Comparison of ENCODE assay signal across 23 mouse cellular contexts in genomic region chr8:70602139-70602811, GRCm38 (mm10). TPM values are rescaled to one million over a fixed set of nuclear protein-coding genes. Genes with fewer than 3 reads are reported as not detected.
DNase-seq lines count a peak whose midpoint lies in the region; ATAC-seq and TF ChIP-seq lines count a peak whose summit lies in the region.
"Had no signal": no experiment of that assay in that cellular context is flagged by ENCODE, and none has a peak within 500 bp of the region (broad histone marks: within the 10 kb centered on the region; RNA-seq: fewer than 3 reads in every experiment).

No protein-coding gene starts in this region.

- peaks cover 62% of the 10 kb centered on the region for H3K36me3 ChIP-seq in liver, embryonic 12.5 days
- peaks cover 28% of the 10 kb centered on the region for H3K36me3 ChIP-seq in ES-E14 (ENCODE audit: control insufficient read depth, insufficient read depth, low read length, poor library complexity, severe bottlenecking)
- peaks cover 80% of the 10 kb centered on the region for H3K36me3 ChIP-seq in limb, embryonic 10.5 days
- peaks cover 9% of the 10 kb centered on the region; the same call in 1 of the 2 replicates for H3K36me3 ChIP-seq in intestine, postnatal 0 days (ENCODE audit: control insufficient read depth, insufficient read depth)
- no peaks in the 10 kb centered on the region for H3K36me3 ChIP-seq in intestine, embryonic 16.5 days (ENCODE audit: control insufficient read depth, insufficient read depth, low read length)

- H3K9ac ChIP-seq in liver, embryonic 12.5 days, result no peak overlapping the region
- H3K9ac ChIP-seq in ES-E14 (ENCODE audit: insufficient read depth, low read depth, low read length, poor library complexity, severe bottlenecking), result peak overlapping the region; percentile 28; the same call in 1 of the 2 replicates
- no peak overlapping the region for H3K9ac ChIP-seq in intestine, postnatal 0 days (ENCODE audit: low read depth, low read length)
- no peak overlapping the region for H3K9ac ChIP-seq in intestine, embryonic 16.5 days (ENCODE audit: low read depth, low read length)
- H3K9ac ChIP-seq: intestine, embryonic 15.5 days; limb, embryonic 15.5 days; lung, embryonic 15.5 days had no signal

- H3K4me2 ChIP-seq in liver, embryonic 12.5 days, result no peak overlapping the region
- H3K4me2 ChIP-seq in intestine, postnatal 0 days (replicated peaks; ENCODE audit: low read depth), result no peak overlapping the region
- no peak overlapping the region for H3K4me2 ChIP-seq in intestine, embryonic 16.5 days (ENCODE audit: low read depth, low read length)

- no peak for ATAC-seq in liver, embryonic 12.5 days
- ATAC-seq in intestine, postnatal 0 days, result no peak
- ATAC-seq in intestine, embryonic 16.5 days, result no peak
- ATAC-seq: intestine, embryonic 15.5 days had no signal

- H3K9me3 ChIP-seq in liver, embryonic 12.5 days (replicated peaks), result no peaks in the 10 kb centered on the region
- no peaks in the 10 kb centered on the region for H3K9me3 ChIP-seq in ES-E14 (ENCODE audit: control insufficient read depth, insufficient read depth, low read depth, low read length)
- H3K9me3 ChIP-seq in limb, embryonic 10.5 days (replicated peaks), result peaks cover 2% of the 10 kb centered on the region
- H3K9me3 ChIP-seq in intestine, postnatal 0 days (ENCODE audit: control insufficient read depth), result no peaks in the 10 kb centered on the region
- no peaks in the 10 kb centered on the region for H3K9me3 ChIP-seq in intestine, embryonic 16.5 days (ENCODE audit: control insufficient read depth, low read length)
- H3K9me3 ChIP-seq: embryonic facial prominence, embryonic 13.5 days; intestine, embryonic 15.5 days; limb, embryonic 15.5 days; lung, embryonic 15.5 days had no signal

- 80% methylated on average over 13 of the region's 13 CpGs for WGBS in liver, embryonic 12.5 days (ENCODE audit: insufficient replicate concordance)
- WGBS in limb, embryonic 10.5 days, result 95% methylated on average over 13 of the region's 13 CpGs
- WGBS in intestine, postnatal 0 days, result 91% methylated on average over 13 of the region's 13 CpGs
- WGBS in intestine, embryonic 16.5 days, result 92% methylated on average over 13 of the region's 13 CpGs

- H3K4me1 ChIP-seq in liver, embryonic 12.5 days, result peaks cover 86% of the 10 kb centered on the region
- peaks cover 0 to 43% of the 10 kb centered on the region in 2 experiments; a peak in 2 of 4 replicates for H3K4me1 ChIP-seq in ES-E14 (ENCODE audit: control insufficient read depth in 2 of 2, insufficient read depth in 2 of 2, low read length in 2 of 2, poor library complexity in 1 of 2)
- peaks cover 78% of the 10 kb centered on the region for H3K4me1 ChIP-seq in limb, embryonic 10.5 days
- no peaks in the 10 kb centered on the region; the same call in 1 of the 2 replicates for H3K4me1 ChIP-seq in intestine, postnatal 0 days (replicated peaks; ENCODE audit: control insufficient read depth, insufficient read depth, low read length)
- H3K4me1 ChIP-seq in intestine, embryonic 16.5 days (ENCODE audit: control insufficient read depth, insufficient read depth, low read length), result peaks cover 41% of the 10 kb centered on the region

- H3K27me3 ChIP-seq in liver, embryonic 12.5 days (replicated peaks), result no peaks in the 10 kb centered on the region
- H3K27me3 ChIP-seq in limb, embryonic 10.5 days (ENCODE audit: low read depth, poor library complexity, severe bottlenecking), result no peaks in the 10 kb centered on the region
- H3K27me3 ChIP-seq in intestine, postnatal 0 days (replicated peaks; ENCODE audit: control insufficient read depth, insufficient read depth, low read length), result no peaks in the 10 kb centered on the region
- no peaks in the 10 kb centered on the region for H3K27me3 ChIP-seq in intestine, embryonic 16.5 days (replicated peaks; ENCODE audit: control insufficient read depth, insufficient read depth, low read length)
- H3K27me3 ChIP-seq: embryonic facial prominence, embryonic 13.5 days; intestine, embryonic 15.5 days; limb, embryonic 15.5 days; lung, embryonic 15.5 days had no signal

- TF ChIP-seq CTCF in intestine, postnatal 0 days (IDR thresholded peaks at IDR 0.05; ENCODE audit: low read depth), result no peak

- H3K27ac ChIP-seq in liver, embryonic 12.5 days, result peak overlapping the region; percentile 39; the same call in 1 of the 2 replicates
- H3K27ac ChIP-seq in ES-E14 (ENCODE audit: insufficient read depth, low read depth, low read length, poor library complexity, severe bottlenecking), result peak overlapping the region; percentile 47; the same call in 1 of the 2 replicates
- H3K27ac ChIP-seq in limb, embryonic 10.5 days, result peak overlapping the region; percentile 88
- H3K27ac ChIP-seq in intestine, postnatal 0 days (ENCODE audit: low read depth, low read length), result no peak overlapping the region; the same call in 1 of the 2 replicates
- H3K27ac ChIP-seq in intestine, embryonic 16.5 days (ENCODE audit: low read length), result no peak overlapping the region
- H3K27ac ChIP-seq: limb, embryonic 15.5 days had no signal

- H3K4me3 ChIP-seq in liver, embryonic 12.5 days, result no peak overlapping the region
- H3K4me3 ChIP-seq in ES-E14 (ENCODE audit: insufficient read depth in 1 of 2, low read depth in 1 of 2, low read length in 2 of 2, poor library complexity in 1 of 2, severe bottlenecking in 1 of 2), result no peak overlapping the region
- H3K4me3 ChIP-seq in limb, embryonic 10.5 days, result peak overlapping the region; percentile 45; the same call in 1 of the 2 replicates
- no peak overlapping the region for H3K4me3 ChIP-seq in intestine, postnatal 0 days (ENCODE audit: low read depth, low read length)
- no peak overlapping the region for H3K4me3 ChIP-seq in intestine, embryonic 16.5 days (ENCODE audit: low read length)
- H3K4me3 ChIP-seq: intestine, embryonic 15.5 days had no signal

- peak; percentile 92 for DNase-seq in heart, adult 11 months
- no peak for DNase-seq in heart, postnatal 4 days
- DNase-seq in liver (no peak), ES-E14 (ENCODE audit: low read depth, low spot score) (no peak)
- DNase-seq in limb, embryonic 10.5 days (ENCODE audit: low spot score), result no peak
- DNase-seq: cerebellum, postnatal 36 days; gastrocnemius, postnatal 14 days; heart, postnatal 14 days; kidney, postnatal 25 days; layer of hippocampus, adult 9-11 months; right cerebral cortex, adult 18-20 months; thymus, postnatal 4 days had no signal

- in situ Hi-C loops in ES-E14 (cut with MboI; ENCODE audit: low sequenced_read_pairs in 2 of 2, unreplicated experiment in 2 of 2), result no loop called here

TF ChIP-seq in ES-E14, 5 proteins besides CTCF, POLR2A, EP300 and RAD21:
- TF ChIP-seq HCFC1 (IDR thresholded peaks at IDR 0.05; ENCODE audit: borderline replicate concordance, insufficient read depth, low read length) (no peak), MAFK (IDR thresholded peaks at IDR 0.05; ENCODE audit: insufficient read depth, low read depth, low read length) (no peak), ZNF384 (IDR thresholded peaks at IDR 0.05; ENCODE audit: low read depth, low read length) (no peak), CHD2 (IDR thresholded peaks at IDR 0.05; ENCODE audit: low read depth, low read length) (no peak), ZC3H11A (IDR thresholded peaks at IDR 0.05; ENCODE audit: borderline replicate concordance, low read depth, low read length) (no peak)

RNA-seq across cellular contexts. Expression of gene Ssbp4, which starts 6.4 kb away (rescaled TPM):
- total RNA-seq in heart, postnatal 4 days (2021), result 10 to 100 TPM; 73.8 to 78.5 TPM
- 96.4 and 98.0 TPM in 2 replicates for polyA plus RNA-seq in liver, embryonic 12.5 days (2016; fragmentation: Nextera tagmentation; extraction: Ambion mirVana)
- 85.5 and 142 TPM in 2 replicates for total RNA-seq in ES-E14 (2012; rRNA removed)
- 164 and 182 TPM in 2 replicates for polyA plus RNA-seq in limb, embryonic 10.5 days (2016; fragmentation: Nextera tagmentation; extraction: Ambion mirVana)
- polyA plus RNA-seq in intestine, postnatal 0 days (2015; fragmentation: Nextera tagmentation; extraction: Ambion mirVana), result 63.2 and 65.3 TPM in 2 replicates
- polyA plus RNA-seq in intestine, embryonic 16.5 days (2015; fragmentation: Nextera tagmentation; extraction: Ambion mirVana), result 63.2 and 73.9 TPM in 2 replicates

RNA-seq across cellular contexts. Expression of gene Isyna1, which starts 8.1 kb away (rescaled TPM):
- 10 to 100 TPM; 38.9 to 41.6 TPM for total RNA-seq in heart, postnatal 4 days (2021)
- polyA plus RNA-seq in liver, embryonic 12.5 days (2016; fragmentation: Nextera tagmentation; extraction: Ambion mirVana), result 114 and 115 TPM in 2 replicates
- total RNA-seq in ES-E14 (2012; rRNA removed), result 161 and 250 TPM in 2 replicates
- 214 and 225 TPM in 2 replicates for polyA plus RNA-seq in limb, embryonic 10.5 days (2016; fragmentation: Nextera tagmentation; extraction: Ambion mirVana)
- polyA plus RNA-seq in intestine, postnatal 0 days (2015; fragmentation: Nextera tagmentation; extraction: Ambion mirVana), result 19.4 and 21.0 TPM in 2 replicates
- 105 and 121 TPM in 2 replicates for polyA plus RNA-seq in intestine, embryonic 16.5 days (2015; fragmentation: Nextera tagmentation; extraction: Ambion mirVana)

RNA-seq across cellular contexts. Expression of gene Lrrc25, which starts 13.7 kb away (rescaled TPM):
- 1 to 10 TPM; 1.1 to 1.5 TPM for total RNA-seq in heart, postnatal 4 days (2021)
- 4.1 and 4.6 TPM in 2 replicates for polyA plus RNA-seq in liver, embryonic 12.5 days (2016; fragmentation: Nextera tagmentation; extraction: Ambion mirVana)
- 0.13 TPM in 1 of 2 replicates, not detected in the other for total RNA-seq in ES-E14 (2012; rRNA removed)
- polyA plus RNA-seq in limb, embryonic 10.5 days (2016; fragmentation: Nextera tagmentation; extraction: Ambion mirVana), result 0.38 and 0.64 TPM in 2 replicates
- 2.1 and 2.2 TPM in 2 replicates for polyA plus RNA-seq in intestine, postnatal 0 days (2015; fragmentation: Nextera tagmentation; extraction: Ambion mirVana)
- 2.9 and 3.0 TPM in 2 replicates for polyA plus RNA-seq in intestine, embryonic 16.5 days (2015; fragmentation: Nextera tagmentation; extraction: Ambion mirVana)
- polyA plus RNA-seq: C2C12 had no signal

RNA-seq across cellular contexts. Expression of gene Gdf15, which starts 30.0 kb away (rescaled TPM):
- 1 to 10 TPM; 2.7 to 3.5 TPM for total RNA-seq in heart, postnatal 4 days (2021)
- 4.4 and 4.9 TPM in 2 replicates for polyA plus RNA-seq in liver, embryonic 12.5 days (2016; fragmentation: Nextera tagmentation; extraction: Ambion mirVana)
- 7.0 and 18.8 TPM in 2 replicates for total RNA-seq in ES-E14 (2012; rRNA removed)
- polyA plus RNA-seq in limb, embryonic 10.5 days (2016; fragmentation: Nextera tagmentation; extraction: Ambion mirVana), result not detected in 2 replicates
- 1.7 and 1.9 TPM in 2 replicates for polyA plus RNA-seq in intestine, postnatal 0 days (2015; fragmentation: Nextera tagmentation; extraction: Ambion mirVana)
- 3.6 and 3.7 TPM in 2 replicates for polyA plus RNA-seq in intestine, embryonic 16.5 days (2015; fragmentation: Nextera tagmentation; extraction: Ambion mirVana)
- total RNA-seq: G1E; gastrocnemius, postnatal 14 days; left cerebral cortex, postnatal 10 days; megakaryocyte progenitor cell, adult 5-6 weeks had no signal

RNA-seq across cellular contexts. Expression of gene Pgpep1, which starts 57.9 kb away (rescaled TPM):
- 10 to 100 TPM; 32.2 to 38.4 TPM for total RNA-seq in heart, postnatal 4 days (2021)
- polyA plus RNA-seq in liver, embryonic 12.5 days (2016; fragmentation: Nextera tagmentation; extraction: Ambion mirVana), result 19.6 and 24.2 TPM in 2 replicates
- 15.5 and 21.4 TPM in 2 replicates for total RNA-seq in ES-E14 (2012; rRNA removed)
- polyA plus RNA-seq in limb, embryonic 10.5 days (2016; fragmentation: Nextera tagmentation; extraction: Ambion mirVana), result 44.7 and 45.0 TPM in 2 replicates
- 79.0 and 92.1 TPM in 2 replicates for polyA plus RNA-seq in intestine, postnatal 0 days (2015; fragmentation: Nextera tagmentation; extraction: Ambion mirVana)
- polyA plus RNA-seq in intestine, embryonic 16.5 days (2015; fragmentation: Nextera tagmentation; extraction: Ambion mirVana), result 88.3 and 101 TPM in 2 replicates

Comparison
In these comparisons a context has a peak if more than half of its experiments do, and no peak if none do; other contexts are left out.
1. H3K27ac ChIP-seq: peak in liver, embryonic 12.5 days (single experiment), ES-E14 (single experiment) and limb, embryonic 10.5 days (single experiment); none in intestine, postnatal 0 days (single experiment) and intestine, embryonic 16.5 days (single experiment).